Mouse (Mus musculus) forebrain, embryonic 10.5 days (tissue): ENCODE results near the gene Csf2rb2. TPM values are rescaled to one million over a fixed set of nuclear protein-coding genes. Genes with fewer than 3 reads are reported as not detected.
"Not testable (repeated sequence)": the region's sequence is repeated elsewhere in the genome, so short reads cannot be mapped to it uniquely, and the experiment has no call there.

ENCODE experiments used
- DNase-seq: peaks from one replicate; pipeline ENCODE4 v3.0.0-alpha.2; 2017; ENCODE audit warnings: low spot score; ENCODE audit errors: extremely low spot score
- H3K27ac ChIP-seq: fragments of 300-500 bp; sonication (generic); 2 replicates; pipeline ENCODE4 v1.5.1; 2016; ENCODE audit warnings: mild to moderate bottlenecking
- H3K27me3 ChIP-seq: fragments of 300-500 bp; sonication (generic); 2 replicates; pipeline ENCODE4 v1.6.1; 2016; ENCODE audit warnings: mild to moderate bottlenecking; ENCODE audit not compliant: poor library complexity, severe bottlenecking
- H3K36me3 ChIP-seq: fragments of 300-500 bp; sonication (generic); replicated peaks from 2 replicates; pipeline ENCODE4 v1.6.1; 2016; ENCODE audit warnings: mild to moderate bottlenecking, moderate library complexity
- H3K4me1 ChIP-seq: fragments of 300-500 bp; sonication (generic); 2 replicates; pipeline ENCODE4 v1.6.1; 2016
- H3K4me3 ChIP-seq: fragments of 300-500 bp; sonication (generic); 2 replicates; pipeline ENCODE4 v1.5.1; 2016; ENCODE audit warnings: mild to moderate bottlenecking, moderate library complexity
- H3K9me3 ChIP-seq: fragments of 300-500 bp; sonication (generic); 2 replicates; pipeline ENCODE4 v1.6.1; 2016; ENCODE audit warnings: mild to moderate bottlenecking, moderate library complexity
- WGBS: fragments of 180-500 bp; shearing (Covaris S2); methylation state at CpG from one replicate; pipeline ENCODE4 v1.1.7; 2016; 5-methylcytosine and 5-hydroxymethylcytosine counted together
- polyA plus RNA-seq: library from polyadenylated mRNA; unstranded; fragments of >200 nt; fragmentation: Nextera tagmentation; extraction: Ambion mirVana; gene quantifications from 2 replicates; pipeline ENCODE4 v1.2.1, GENCODE M21; 2016

The Csf2rb2 gene
- polyA plus RNA-seq, 1 experiment from 2014 or later, result 0.43 TPM

- WGBS, result 90% methylated on average over 3 of the region's 3 CpGs
- H3K4me1 ChIP-seq, result peaks cover 6% of the 10 kb centered on the region
- no peak overlapping the region for H3K27ac ChIP-seq
- H3K36me3 ChIP-seq, result no peaks in the 10 kb centered on the region
- H3K27me3 ChIP-seq, result no peaks in the 10 kb centered on the region
- no peaks in the 10 kb centered on the region for H3K9me3 ChIP-seq
- no peak for DNase-seq
- H3K4me3 ChIP-seq, result no peak overlapping the region
These were observed 23.1 kb upstream of the Csf2rb2 start for GRCm38 (mm10) chr15:78328520-78329097.

GRCm38 (mm10) chr15:78327753-78328341 lies 22.3 kb upstream of the Csf2rb2 start:
- not testable (repeated sequence) for H3K4me3 ChIP-seq, H3K4me1 ChIP-seq, H3K9me3 ChIP-seq, H3K36me3 ChIP-seq, DNase-seq, H3K27ac ChIP-seq, H3K27me3 ChIP-seq
- WGBS, result 86% methylated on average over 6 of the region's 6 CpGs

- Histone ChIP-seq H3K36me3 (no peaks in the 10 kb centered on the region), H3K9me3 (no peaks in the 10 kb centered on the region)
- WGBS, result 93% methylated on average over 10 of the region's 10 CpGs
These were observed 21.2 kb upstream of the Csf2rb2 start for GRCm38 (mm10) chr15:78326747-78327146.

GRCm38 (mm10) chr15:78325671-78326339 lies 20.3 kb upstream of the Csf2rb2 start, which contains the start of gene Csf2rb:
Csf2rb (plus strand) TSS chr15:78325752.
- Histone ChIP-seq H3K4me1 (peaks cover 9% of the 10 kb centered on the region), H3K27ac (peak within 1 kb of the TSS; percentile 56; the same call in 1 of the 2 replicates), H3K4me3 (no peak within 1 kb of the TSS), H3K27me3 (no peaks in the 10 kb centered on the region), H3K36me3 (no peaks in the 10 kb centered on the region), H3K9me3 (no peaks in the 10 kb centered on the region)
- DNase-seq, result no peak
- WGBS, result 85% methylated on average over 11 of the region's 11 CpGs

More at GRCm38 (mm10) chr15:78326747-78327146, 21.2 kb upstream of the Csf2rb2 start:
- no peaks in the 10 kb centered on the region for H3K27me3 ChIP-seq
- no peak overlapping the region for H3K4me3 ChIP-seq
- peaks cover 6% of the 10 kb centered on the region for H3K4me1 ChIP-seq
- H3K27ac ChIP-seq, result no peak overlapping the region
- DNase-seq, result no peak

GRCm38 (mm10) chr15:78324294-78324693 lies 18.8 kb upstream of the Csf2rb2 start:
- Histone ChIP-seq H3K9me3 (no peaks in the 10 kb centered on the region), H3K4me1 (peaks cover 10% of the 10 kb centered on the region), H3K27me3 (no peaks in the 10 kb centered on the region), H3K27ac (no peak overlapping the region), H3K36me3 (no peaks in the 10 kb centered on the region), H3K4me3 (no peak overlapping the region)
- DNase-seq, result no peak
- WGBS, result 83% methylated on average over 2 of the region's 2 CpGs

GRCm38 (mm10) chr15:78323366-78323765 lies 17.8 kb upstream of the Csf2rb2 start:
- no peak overlapping the region for H3K4me3 ChIP-seq
- WGBS, result 70% methylated on average over 1 of the region's 1 CpGs

GRCm38 (mm10) chr15:78320825-78321496 lies 15.4 kb upstream of the Csf2rb2 start:
- H3K36me3 ChIP-seq, result no peaks in the 10 kb centered on the region
- H3K27ac ChIP-seq, result 0 out of 2 replicates have a peak overlapping the region, but pooled peaks have one; percentile 9
- no peaks in the 10 kb centered on the region for H3K9me3 ChIP-seq
- 19% methylated on average over 5 of the region's 5 CpGs for WGBS
- H3K4me3 ChIP-seq, result no peak overlapping the region
- H3K4me1 ChIP-seq, result peaks cover 4% of the 10 kb centered on the region; the same call in 1 of the 2 replicates
- peak; percentile 55 for DNase-seq
- H3K27me3 ChIP-seq, result no peaks in the 10 kb centered on the region

More at GRCm38 (mm10) chr15:78323366-78323765, 17.8 kb upstream of the Csf2rb2 start:
- no peaks in the 10 kb centered on the region for H3K9me3 ChIP-seq
- H3K27me3 ChIP-seq, result no peaks in the 10 kb centered on the region
- no peak for DNase-seq
- peaks cover 5% of the 10 kb centered on the region for H3K4me1 ChIP-seq
- no peak overlapping the region for H3K27ac ChIP-seq
- H3K36me3 ChIP-seq, result no peaks in the 10 kb centered on the region

GRCm38 (mm10) chr15:78318338-78319171 lies 13.0 kb upstream of the Csf2rb2 start:
- not testable (repeated sequence) for H3K27ac ChIP-seq, H3K36me3 ChIP-seq, H3K4me3 ChIP-seq, H3K27me3 ChIP-seq, DNase-seq, H3K9me3 ChIP-seq, H3K4me1 ChIP-seq
- 91% methylated on average over 2 of the region's 2 CpGs for WGBS

- H3K9me3 ChIP-seq, H3K36me3 ChIP-seq, H3K27me3 ChIP-seq, DNase-seq, H3K4me1 ChIP-seq, H3K27ac ChIP-seq, H3K4me3 ChIP-seq: not testable (repeated sequence)
- 90% methylated on average over 5 of the region's 5 CpGs for WGBS
These were observed 8.1 kb upstream of the Csf2rb2 start for GRCm38 (mm10) chr15:78313659-78314058.

- H3K4me1 ChIP-seq, H3K27me3 ChIP-seq, H3K9me3 ChIP-seq, H3K4me3 ChIP-seq, H3K36me3 ChIP-seq, DNase-seq, H3K27ac ChIP-seq: not testable (repeated sequence)
- WGBS, result 86% methylated on average over 4 of the region's 4 CpGs
These were observed 7.1 kb upstream of the Csf2rb2 start for GRCm38 (mm10) chr15:78312421-78313233.

- DNase-seq, result no peak
- H3K36me3 ChIP-seq, result no peaks in the 10 kb centered on the region
- H3K4me3 ChIP-seq, result no peak overlapping the region
- no peaks in the 10 kb centered on the region for H3K9me3 ChIP-seq
- no peaks in the 10 kb centered on the region for H3K27me3 ChIP-seq
- WGBS, result 85% methylated on average over 4 of the region's 4 CpGs
- H3K27ac ChIP-seq, result no peak overlapping the region
- 0 out of 2 replicates have a peak, but pooled peaks cover 3% of the 10 kb centered on the region for H3K4me1 ChIP-seq
These were observed 5.5 kb upstream of the Csf2rb2 start for GRCm38 (mm10) chr15:78310971-78311370.
